Mouse (Mus musculus) lung, embryonic 15.5 days (tissue): ENCODE measurements at regions not wholly inside any gene's neighbourhood (a gene's known extent, or its start where the extent isn't known, plus 50 kb on each side); places are given as distances from the start of the nearest gene placed in this dataset.

Experiments used
- ATAC-seq: fragments of 200-750 bp; cut with Nextera tagmentation; 2 replicates; pipeline ENCODE4 v1.8.0; 2017; ENCODE audit warnings: moderate number of reproducible peaks, borderline replicate concordance; ENCODE audit not compliant: low FRiP score, low TSS enrichment; ENCODE audit errors: extremely low read depth
- H3K27ac ChIP-seq: fragments of 300-500 bp; sonication (generic); 2 replicates; pipeline ENCODE4 v1.5.1; 2015; ENCODE audit warnings: moderate library complexity, mild to moderate bottlenecking, inconsistent platforms
- H3K27me3 ChIP-seq: fragments of 300-500 bp; sonication (generic); 2 replicates; pipeline ENCODE4 v1.6.1; 2015; ENCODE audit warnings: inconsistent platforms
- H3K36me3 ChIP-seq: fragments of 300-500 bp; sonication (generic); 2 replicates; pipeline ENCODE4 v1.6.1; 2015; ENCODE audit warnings: inconsistent platforms
- H3K4me1 ChIP-seq: fragments of 300-500 bp; sonication (generic); 2 replicates; pipeline ENCODE4 v1.6.1; 2015; ENCODE audit warnings: inconsistent platforms
- H3K4me2 ChIP-seq: fragments of 300-500 bp; sonication (generic); 2 replicates; pipeline ENCODE4 v1.6.1; 2015; ENCODE audit warnings: inconsistent platforms, mild to moderate bottlenecking, moderate library complexity
- H3K4me3 ChIP-seq: fragments of 300-500 bp; sonication (generic); 2 replicates; pipeline ENCODE4 v1.5.1; 2015; ENCODE audit warnings: mild to moderate bottlenecking, inconsistent platforms
- H3K9ac ChIP-seq: fragments of 300-500 bp; sonication (generic); 2 replicates; pipeline ENCODE4 v1.6.1; 2015; ENCODE audit warnings: inconsistent platforms
- H3K9me3 ChIP-seq: fragments of 300-500 bp; sonication (generic); 2 replicates; pipeline ENCODE4 v1.6.1; 2016; ENCODE audit warnings: inconsistent platforms
- WGBS: fragments of 180-500 bp; shearing (Covaris S2); methylation state at CpG from one replicate; pipeline ENCODE4 v1.1.7; 2015; 5-methylcytosine and 5-hydroxymethylcytosine counted together

DNA sequence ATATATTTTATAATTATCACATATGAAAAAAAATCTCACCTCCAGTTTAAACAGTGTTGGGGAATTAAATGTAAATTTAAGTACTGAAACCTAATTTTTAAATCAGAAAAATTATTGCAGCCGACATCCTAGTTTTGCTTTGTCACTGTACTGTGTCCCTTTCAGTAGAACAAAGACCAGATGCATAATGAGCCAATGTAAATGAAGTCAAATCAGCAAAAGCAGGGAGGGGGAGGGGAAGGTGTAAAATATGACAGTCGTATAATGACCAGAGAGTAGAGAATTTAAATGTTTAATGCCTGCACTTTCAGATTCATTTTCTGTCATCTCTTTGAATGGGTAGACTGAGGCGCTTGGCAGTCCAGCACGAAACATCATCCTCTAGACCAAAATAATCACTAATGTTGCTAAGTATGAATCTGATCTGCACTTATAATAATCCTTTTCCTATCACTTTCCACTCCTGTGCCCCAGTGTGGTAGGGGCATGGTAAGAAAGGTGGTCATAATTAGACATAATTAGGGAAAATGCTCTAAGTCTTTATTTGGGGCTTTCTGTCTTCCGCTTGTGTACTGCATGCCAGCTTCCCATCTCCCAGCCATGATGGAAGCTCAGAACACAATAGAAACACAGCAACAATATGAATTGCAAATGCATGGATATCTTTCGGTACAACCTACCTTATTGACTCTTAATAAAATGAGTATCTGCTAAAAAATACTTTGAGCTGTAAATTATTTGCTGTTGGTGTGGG is 356.0 kb upstream of the Tmem161b start:
- Histone ChIP-seq H3K9ac (no peak overlapping the region), H3K4me3 (no peak overlapping the region), H3K4me2 (no peak overlapping the region), H3K9me3 (no peaks in the 10 kb centered on the region), H3K4me1 (no peaks in the 10 kb centered on the region), H3K36me3 (no peaks in the 10 kb centered on the region), H3K27ac (no peak overlapping the region), H3K27me3 (no peaks in the 10 kb centered on the region)
- WGBS, result 84% methylated on average over 6 of the region's 6 CpGs
- no peak for ATAC-seq

DNA sequence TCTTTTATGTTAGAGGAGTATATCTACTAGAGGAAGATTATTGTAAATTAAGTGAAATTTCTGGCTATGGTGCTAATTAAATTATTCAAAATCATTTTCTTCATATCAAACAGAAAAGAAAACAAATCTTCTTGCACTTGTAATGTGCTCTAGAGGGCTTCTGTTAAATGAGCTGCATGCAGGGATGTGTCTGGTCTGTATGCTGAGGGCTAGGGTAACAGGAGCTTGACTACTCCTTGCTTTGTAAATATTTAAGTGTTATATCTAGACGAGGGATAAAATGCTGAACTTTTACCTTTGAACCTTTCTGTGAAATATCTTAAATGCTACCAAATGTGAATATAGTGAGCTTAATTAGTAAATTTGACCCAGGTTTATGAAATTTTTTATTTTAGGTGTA is 354.9 kb upstream of the Tmem161b start:
- Histone ChIP-seq H3K4me3 (no peak overlapping the region), H3K9me3 (no peaks in the 10 kb centered on the region), H3K9ac (no peak overlapping the region), H3K27ac (no peak overlapping the region), H3K36me3 (no peaks in the 10 kb centered on the region), H3K4me1 (no peaks in the 10 kb centered on the region), H3K27me3 (no peaks in the 10 kb centered on the region), H3K4me2 (no peak overlapping the region)
- ATAC-seq, result no peak
- WGBS, result 27% methylated on average over 1 of the region's 1 CpGs

DNA sequence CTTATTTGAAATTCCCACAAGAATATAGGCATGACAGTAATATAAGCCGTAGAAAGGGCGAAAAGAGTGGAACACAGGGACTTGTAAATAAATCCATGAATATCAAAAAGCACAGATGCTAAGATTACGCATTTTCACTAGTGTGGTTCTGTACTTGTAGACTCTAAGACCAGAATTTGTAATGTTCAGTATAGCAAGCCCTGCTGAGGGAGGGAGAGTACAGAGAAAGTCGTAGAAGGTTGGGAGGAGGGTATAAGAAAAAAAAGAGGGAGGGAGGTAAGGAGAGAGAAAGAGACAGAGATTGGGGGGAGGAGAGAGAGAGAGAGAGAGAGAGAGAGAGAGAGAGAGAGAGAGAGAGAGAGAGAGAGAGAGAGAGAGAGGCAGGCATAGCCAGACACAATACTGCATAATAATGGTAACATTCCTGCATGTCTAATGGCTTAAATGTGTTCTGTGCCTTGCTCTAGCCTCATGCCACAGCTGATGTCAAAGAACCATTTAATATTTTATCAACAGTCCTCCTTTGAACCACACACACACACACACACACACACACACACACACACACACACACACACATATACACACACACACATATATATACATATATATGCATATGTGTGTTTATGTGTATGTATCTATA is 354.1 kb upstream of the Tmem161b start:
- no peak overlapping the region for H3K27ac ChIP-seq
- no peaks in the 10 kb centered on the region for H3K9me3 ChIP-seq
- H3K4me3 ChIP-seq, result no peak overlapping the region
- no peak for ATAC-seq
- WGBS, result 73% methylated on average over 4 of the region's 4 CpGs
- no peaks in the 10 kb centered on the region for H3K36me3 ChIP-seq
- H3K4me1 ChIP-seq, result no peaks in the 10 kb centered on the region
- H3K27me3 ChIP-seq, result no peaks in the 10 kb centered on the region
- H3K4me2 ChIP-seq, result no peak overlapping the region
- no peak overlapping the region for H3K9ac ChIP-seq

DNA sequence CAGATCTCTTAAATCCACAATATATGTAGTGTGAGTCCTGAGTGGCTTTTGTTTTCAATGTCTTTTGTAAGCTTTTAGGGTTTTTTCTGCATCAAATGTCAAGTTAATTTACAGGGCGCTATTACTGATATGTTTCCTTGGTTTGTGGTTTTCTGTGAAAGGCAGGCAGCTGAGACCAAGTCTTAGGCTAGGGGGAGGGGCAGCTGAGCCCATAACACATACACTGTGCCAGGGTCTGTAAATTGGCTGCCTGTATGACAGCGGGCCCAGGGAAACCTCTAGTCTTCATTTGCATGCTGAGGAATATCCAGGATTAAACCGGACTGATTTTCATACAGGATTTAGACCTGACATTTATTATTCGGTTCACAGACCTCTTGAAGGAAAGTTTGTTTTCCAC is 353.2 kb upstream of the Tmem161b start:
- WGBS, result 47% methylated on average over 4 of the region's 4 CpGs
- Histone ChIP-seq H3K4me2 (no peak overlapping the region), H3K9ac (no peak overlapping the region), H3K27me3 (no peaks in the 10 kb centered on the region), H3K4me3 (no peak overlapping the region), H3K27ac (no peak overlapping the region), H3K4me1 (no peaks in the 10 kb centered on the region), H3K9me3 (no peaks in the 10 kb centered on the region), H3K36me3 (no peaks in the 10 kb centered on the region)
- ATAC-seq, result no peak

DNA sequence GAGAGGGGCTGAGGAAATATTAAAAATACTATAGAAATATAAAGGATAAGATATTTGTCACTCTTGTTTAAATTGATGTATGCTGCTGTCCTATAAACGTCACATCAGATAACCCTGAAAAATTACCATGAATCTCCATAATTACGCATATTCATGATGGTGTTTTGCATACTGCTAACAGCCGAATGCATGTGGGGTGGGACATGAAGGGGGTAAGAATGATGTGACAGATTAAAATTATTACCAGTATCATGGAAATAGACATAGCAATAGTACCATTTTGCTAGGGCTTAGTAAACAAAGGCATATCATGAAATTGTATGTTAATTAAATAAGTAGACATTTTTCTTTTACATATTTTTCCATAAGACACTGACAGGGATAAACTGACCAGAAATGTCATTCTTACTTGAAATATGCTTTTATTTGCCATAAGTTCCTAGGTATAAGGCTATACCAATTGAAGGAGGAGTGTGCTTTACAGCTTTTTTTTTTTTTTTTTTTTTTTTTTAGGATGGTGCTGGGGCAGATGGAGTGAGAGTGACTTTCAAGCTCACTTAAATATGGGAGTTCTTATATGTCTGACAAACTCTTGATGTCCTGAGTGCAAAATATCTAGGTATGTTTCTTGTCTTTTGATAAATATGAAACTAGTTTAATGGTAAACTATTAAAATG is 349.8 kb upstream of the Tmem161b start:
- H3K4me2 ChIP-seq, result no peak overlapping the region
- no peak overlapping the region for H3K9ac ChIP-seq
- H3K4me1 ChIP-seq, result no peaks in the 10 kb centered on the region
- ATAC-seq, result no peak
- H3K27ac ChIP-seq, result no peak overlapping the region
- no peaks in the 10 kb centered on the region for H3K9me3 ChIP-seq
- WGBS, result 59% methylated on average over 3 of the region's 3 CpGs
- no peaks in the 10 kb centered on the region for H3K36me3 ChIP-seq
- H3K4me3 ChIP-seq, result no peak overlapping the region
- H3K27me3 ChIP-seq, result no peaks in the 10 kb centered on the region

DNA sequence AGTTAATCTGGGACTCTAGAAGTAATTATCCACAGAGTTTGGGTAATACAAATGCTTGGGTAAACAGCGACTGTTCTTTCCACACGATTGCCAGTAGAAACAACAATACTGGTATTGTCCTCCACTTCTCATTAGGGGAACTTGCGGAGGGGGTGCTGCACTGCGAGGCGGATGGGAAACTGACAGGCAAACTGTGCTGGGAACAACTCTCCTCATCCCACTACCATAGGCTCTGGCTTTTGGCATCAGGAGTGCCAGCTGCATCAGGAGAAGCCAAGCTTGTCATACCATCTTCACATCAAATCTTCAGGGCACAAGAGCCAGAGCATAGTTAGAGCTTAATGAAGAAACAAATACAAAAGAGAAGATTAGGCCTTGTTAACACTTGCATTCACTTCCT is 349.2 kb upstream of the Tmem161b start:
- Histone ChIP-seq H3K4me3 (no peak overlapping the region), H3K4me1 (no peaks in the 10 kb centered on the region), H3K4me2 (no peak overlapping the region), H3K9ac (no peak overlapping the region), H3K9me3 (no peaks in the 10 kb centered on the region), H3K27me3 (no peaks in the 10 kb centered on the region), H3K36me3 (no peaks in the 10 kb centered on the region), H3K27ac (no peak overlapping the region)
- ATAC-seq, result no peak
- 41% methylated on average over 5 of the region's 5 CpGs for WGBS

DNA sequence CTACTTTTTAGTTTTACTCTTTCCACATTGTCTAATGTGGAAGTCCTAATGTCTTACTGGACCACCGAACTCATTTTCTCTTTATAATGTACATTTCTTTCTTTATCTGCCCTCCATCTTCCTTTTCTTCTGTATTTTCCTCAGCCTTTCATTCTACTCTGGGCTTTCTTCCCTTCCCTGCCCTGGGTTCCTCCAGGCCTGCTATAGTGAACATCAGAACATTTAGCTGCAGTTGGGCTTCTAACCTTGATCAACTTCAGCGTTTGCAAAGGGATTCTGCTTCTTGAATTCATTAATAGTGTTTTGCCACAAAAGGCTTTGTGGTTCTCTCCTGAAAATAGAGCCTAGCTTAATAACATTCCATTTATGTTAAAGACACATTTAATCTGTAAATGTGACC is 342.5 kb upstream of the Tmem161b start:
- H3K9me3 ChIP-seq, result no peaks in the 10 kb centered on the region
- H3K4me2 ChIP-seq, result no peak overlapping the region
- no peak overlapping the region for H3K9ac ChIP-seq
- H3K4me3 ChIP-seq, result no peak overlapping the region
- no peaks in the 10 kb centered on the region for H3K27me3 ChIP-seq
- no peak overlapping the region for H3K27ac ChIP-seq
- H3K36me3 ChIP-seq, result no peaks in the 10 kb centered on the region
- no peak for ATAC-seq
- WGBS, result 76% methylated on average over 2 of the region's 2 CpGs
- no peaks in the 10 kb centered on the region for H3K4me1 ChIP-seq

DNA sequence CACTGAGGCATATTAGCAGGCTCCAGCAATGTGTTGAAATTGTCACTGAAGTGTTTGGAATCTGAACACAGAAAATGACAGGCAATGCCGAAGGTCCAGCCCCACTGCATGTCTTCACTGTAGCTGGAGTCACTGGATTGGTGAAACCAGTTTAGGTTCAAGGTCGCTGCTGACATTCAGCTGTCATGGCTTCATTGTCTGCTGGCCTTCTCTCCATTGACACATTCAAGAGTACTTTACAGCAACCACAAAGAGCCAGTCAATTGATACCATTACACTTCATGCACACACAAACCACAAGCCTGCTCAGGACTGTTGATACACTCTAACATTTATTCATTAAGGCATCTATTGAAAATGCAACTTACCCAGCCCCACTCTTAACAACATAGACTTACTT is 341.8 kb upstream of the Tmem161b start:
- WGBS, result 62% methylated on average over 2 of the region's 2 CpGs
- H3K27ac ChIP-seq, result no peak overlapping the region
- H3K27me3 ChIP-seq, result no peaks in the 10 kb centered on the region
- no peaks in the 10 kb centered on the region for H3K36me3 ChIP-seq
- H3K4me2 ChIP-seq, result no peak overlapping the region
- no peak overlapping the region for H3K9ac ChIP-seq
- no peaks in the 10 kb centered on the region for H3K9me3 ChIP-seq
- H3K4me3 ChIP-seq, result no peak overlapping the region
- ATAC-seq, result no peak
- H3K4me1 ChIP-seq, result no peaks in the 10 kb centered on the region

DNA sequence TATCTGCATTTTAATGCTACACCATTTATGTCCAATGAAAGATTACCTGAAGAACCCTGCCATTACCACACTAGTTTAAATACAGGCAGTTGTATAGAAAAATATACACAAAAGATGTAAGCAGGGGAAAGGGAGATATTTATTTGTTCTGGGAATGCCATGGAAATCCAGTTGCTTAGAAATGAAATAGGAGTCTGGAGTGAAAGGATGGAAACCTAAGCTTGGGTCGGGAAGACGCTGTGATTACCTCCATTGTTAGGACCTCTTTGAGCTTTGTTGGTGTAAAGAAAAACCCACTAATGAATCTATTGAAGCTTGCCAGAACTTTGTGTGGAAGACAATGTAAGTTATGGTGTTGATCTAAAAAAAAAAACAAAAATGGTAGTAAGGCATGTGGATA is 341.3 kb upstream of the Tmem161b start:
- Histone ChIP-seq H3K4me1 (no peaks in the 10 kb centered on the region), H3K9me3 (no peaks in the 10 kb centered on the region), H3K9ac (no peak overlapping the region), H3K27me3 (no peaks in the 10 kb centered on the region), H3K4me3 (no peak overlapping the region), H3K27ac (no peak overlapping the region), H3K4me2 (no peak overlapping the region), H3K36me3 (no peaks in the 10 kb centered on the region)
- 82% methylated on average over 2 of the region's 2 CpGs for WGBS
- no peak for ATAC-seq

DNA sequence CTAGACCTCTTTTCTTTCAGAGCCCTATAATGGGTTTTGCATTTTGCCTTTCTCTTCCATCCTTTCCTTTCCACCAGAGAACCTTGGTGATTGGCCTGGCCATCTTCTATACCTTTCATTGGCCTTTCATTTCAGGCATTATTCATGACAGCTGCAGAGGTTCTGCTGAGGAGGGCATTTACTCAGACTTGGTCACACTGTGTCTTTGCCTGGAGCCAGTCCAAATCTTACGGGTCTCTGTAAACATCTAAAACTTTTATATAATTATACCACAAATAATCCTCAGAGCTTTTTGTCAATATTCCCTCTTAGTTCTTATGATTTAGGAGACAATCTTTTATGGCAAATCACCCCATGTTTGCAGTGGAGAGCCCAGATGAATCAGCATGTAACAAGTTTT is 339.3 kb upstream of the Tmem161b start:
- H3K4me2 ChIP-seq, result no peak overlapping the region
- no peaks in the 10 kb centered on the region for H3K4me1 ChIP-seq
- no peak for ATAC-seq
- H3K36me3 ChIP-seq, result no peaks in the 10 kb centered on the region
- no peak overlapping the region for H3K4me3 ChIP-seq
- H3K27ac ChIP-seq, result no peak overlapping the region
- H3K27me3 ChIP-seq, result no peaks in the 10 kb centered on the region
- H3K9me3 ChIP-seq, result no peaks in the 10 kb centered on the region
- H3K9ac ChIP-seq, result no peak overlapping the region
- 51% methylated on average over 1 of the region's 1 CpGs for WGBS

DNA sequence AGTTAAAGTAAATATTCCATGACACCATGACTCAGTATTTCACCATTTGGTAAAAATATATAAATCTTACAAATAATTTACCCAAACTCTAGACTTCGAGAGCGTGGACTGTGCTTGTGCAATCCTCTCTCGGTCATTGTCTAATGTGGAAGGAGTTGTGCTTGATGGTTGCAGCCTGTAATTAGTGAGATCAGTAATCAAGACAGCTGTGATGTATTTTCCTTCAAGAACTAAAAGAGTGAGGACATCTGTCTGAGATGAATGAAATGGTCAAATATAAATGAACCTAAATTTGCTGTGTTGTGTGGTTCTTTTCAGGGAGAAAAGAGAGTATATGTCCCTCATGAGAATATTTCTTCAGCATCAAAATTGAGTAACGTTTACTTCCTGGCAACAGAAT is 338.3 kb upstream of the Tmem161b start:
- H3K27me3 ChIP-seq, result no peaks in the 10 kb centered on the region
- H3K9ac ChIP-seq, result no peak overlapping the region
- no peak overlapping the region for H3K4me2 ChIP-seq
- WGBS, result 69% methylated on average over 4 of the region's 4 CpGs
- no peaks in the 10 kb centered on the region for H3K36me3 ChIP-seq
- H3K27ac ChIP-seq, result no peak overlapping the region
- H3K4me3 ChIP-seq, result no peak overlapping the region
- ATAC-seq, result no peak
- no peaks in the 10 kb centered on the region for H3K4me1 ChIP-seq
- H3K9me3 ChIP-seq, result no peaks in the 10 kb centered on the region

DNA sequence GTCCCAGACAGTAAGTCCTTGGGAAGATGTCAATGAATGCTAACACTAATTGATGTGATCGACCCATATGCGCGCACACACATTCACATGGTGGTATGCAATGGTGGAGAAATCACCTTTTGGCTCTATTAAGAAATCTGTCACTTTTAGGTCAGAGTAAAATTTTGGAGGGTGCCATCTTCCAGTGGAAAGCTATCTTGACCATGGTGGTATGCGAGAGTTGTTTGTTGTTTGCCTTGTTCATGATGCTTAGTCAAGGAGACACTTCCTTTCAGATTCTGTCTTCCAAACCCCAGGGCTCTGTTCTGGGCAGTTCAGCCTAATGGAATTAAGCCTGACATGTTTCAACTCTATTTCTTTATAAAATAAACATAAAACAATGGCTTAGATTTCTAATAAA is 337.9 kb upstream of the Tmem161b start:
- Histone ChIP-seq H3K4me1 (no peaks in the 10 kb centered on the region), H3K27ac (no peak overlapping the region), H3K27me3 (no peaks in the 10 kb centered on the region), H3K9me3 (no peaks in the 10 kb centered on the region), H3K36me3 (no peaks in the 10 kb centered on the region), H3K9ac (no peak overlapping the region), H3K4me2 (no peak overlapping the region), H3K4me3 (no peak overlapping the region)
- WGBS, result 90% methylated on average over 4 of the region's 4 CpGs
- ATAC-seq, result no peak
